Comparison of ENCODE assay signal across 19 mouse cellular contexts in the genomic region with DNA sequence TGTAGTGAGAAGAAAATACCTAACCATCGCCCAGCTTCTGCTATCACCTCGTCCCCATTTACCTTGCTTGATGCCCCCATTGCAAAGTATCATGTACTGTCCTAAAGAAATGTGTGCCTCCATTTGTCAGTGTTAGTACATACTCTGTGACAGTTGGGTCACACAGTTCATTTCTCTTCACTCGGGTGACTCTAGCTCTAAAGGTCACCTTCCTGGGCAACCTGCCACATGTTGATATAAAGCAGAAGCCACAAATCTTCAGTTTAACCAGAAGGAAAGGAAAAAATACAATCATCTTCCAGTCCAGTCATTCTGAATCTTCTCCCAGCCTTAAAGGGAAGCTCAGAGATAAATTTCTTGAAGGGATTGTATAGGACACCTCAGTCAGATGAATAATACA.
DNase-seq lines count a peak whose midpoint lies in the region; ATAC-seq and TF ChIP-seq lines count a peak whose summit lies in the region.
"Had no signal": no experiment of that assay in that cellular context is flagged by ENCODE, and none has a peak within 500 bp of the region (broad histone marks: within the 10 kb centered on the region; RNA-seq: fewer than 3 reads in every experiment).

No protein-coding gene starts in this region.

- intact Hi-C loops in gastrocnemius, postnatal 36 days (cut with DNase I), result no loop called here

- H3K4me3 ChIP-seq in lung, postnatal 0 days (ENCODE audit: low read depth, low read length), result no peak overlapping the region
- no peak overlapping the region for H3K4me3 ChIP-seq in hindbrain, embryonic 14.5 days (replicated peaks; ENCODE audit: low read length)
- H3K4me3 ChIP-seq: hindbrain, embryonic 15.5 days; layer of hippocampus, adult 2 months; left cerebral cortex, adult 2 months; limb, embryonic 15.5 days; midbrain, embryonic 15.5 days had no signal

- no peaks in the 10 kb centered on the region for H3K36me3 ChIP-seq in lung, postnatal 0 days (ENCODE audit: insufficient read depth, low read length)
- H3K36me3 ChIP-seq in hindbrain, embryonic 14.5 days (replicated peaks; ENCODE audit: control insufficient read depth, insufficient read depth), result no peaks in the 10 kb centered on the region
- H3K36me3 ChIP-seq: hindbrain, embryonic 15.5 days; limb, embryonic 15.5 days; midbrain, embryonic 15.5 days had no signal

- 59% methylated on average over 3 of the region's 3 CpGs for WGBS in lung, postnatal 0 days
- 82% methylated on average over 3 of the region's 3 CpGs for WGBS in hindbrain, embryonic 14.5 days

- H3K27me3 ChIP-seq in lung, postnatal 0 days (replicated peaks; ENCODE audit: insufficient read depth, low read length), result no peaks in the 10 kb centered on the region
- no peaks in the 10 kb centered on the region for H3K27me3 ChIP-seq in hindbrain, embryonic 14.5 days (ENCODE audit: control insufficient read depth, insufficient read depth, low read length)
- H3K27me3 ChIP-seq: hindbrain, embryonic 15.5 days; limb, embryonic 15.5 days; midbrain, embryonic 15.5 days had no signal

- no peak for ATAC-seq in lung, postnatal 0 days
- ATAC-seq in common myeloid progenitor, adult 5-6 weeks (replicated peaks; ENCODE audit: low read depth, poor library complexity, severe bottlenecking), result peak; percentile 39
- ATAC-seq in hindbrain, embryonic 14.5 days (ENCODE audit: low FRiP score), result no peak
- ATAC-seq: activated CD4-positive, CD25-positive, alpha-beta regulatory T cell, adult 4 months; forebrain, embryonic 14.5 days; midbrain, embryonic 15.5 days had no signal

- no peak overlapping the region for H3K9ac ChIP-seq in lung, postnatal 0 days (replicated peaks; ENCODE audit: low read depth)
- H3K9ac ChIP-seq in hindbrain, embryonic 14.5 days, result no peak overlapping the region
- H3K9ac ChIP-seq: hindbrain, embryonic 15.5 days; limb, embryonic 15.5 days; midbrain, embryonic 15.5 days had no signal

- H3K27ac ChIP-seq in lung, postnatal 0 days (ENCODE audit: low read length), result no peak overlapping the region
- H3K27ac ChIP-seq in hindbrain, embryonic 14.5 days, result no peak overlapping the region
- H3K27ac ChIP-seq: hindbrain, embryonic 15.5 days; layer of hippocampus, adult 2 months; left cerebral cortex, adult 2 months; limb, embryonic 15.5 days; macrophage; midbrain, embryonic 15.5 days had no signal

- no peaks in the 10 kb centered on the region for H3K9me3 ChIP-seq in lung, postnatal 0 days (ENCODE audit: low read length)
- no peaks in the 10 kb centered on the region for H3K9me3 ChIP-seq in hindbrain, embryonic 14.5 days (ENCODE audit: control insufficient read depth, low read length)
- H3K9me3 ChIP-seq: hindbrain, embryonic 15.5 days; limb, embryonic 15.5 days; midbrain, embryonic 15.5 days had no signal

- no peak for TF ChIP-seq EP300 in lung, postnatal 0 days (IDR thresholded peaks at IDR 0.05)

- peak; percentile 20 for DNase-seq in embryo, embryonic 10 days (ENCODE audit: low spot score)
- DNase-seq in embryo, embryonic 11 days, result no peak
- peak; percentile 4 for DNase-seq in lung, postnatal 10 days
- DNase-seq in lung, postnatal 0 days (ENCODE audit: low spot score), result no peak
- DNase-seq in kidney, postnatal 36 days, result peak; percentile 61 to 80
- DNase-seq in gastrocnemius, postnatal 36 days, result no peak
- no peak for DNase-seq in hindbrain, embryonic 14.5 days (ENCODE audit: low spot score)
- DNase-seq: cerebellum, adult 9-10 months; right cerebral cortex, postnatal 25 days; thymus, postnatal 4 days had no signal

- no peak overlapping the region for H3K4me2 ChIP-seq in lung, postnatal 0 days (replicated peaks; ENCODE audit: low read depth, low read length)
- H3K4me2 ChIP-seq in hindbrain, embryonic 14.5 days (replicated peaks), result no peak overlapping the region
- H3K4me2 ChIP-seq: hindbrain, embryonic 15.5 days; limb, embryonic 15.5 days; midbrain, embryonic 15.5 days had no signal

- no peaks in the 10 kb centered on the region for H3K4me1 ChIP-seq in lung, postnatal 0 days (ENCODE audit: insufficient read depth, low read depth, low read length)
- H3K4me1 ChIP-seq in hindbrain, embryonic 14.5 days (replicated peaks; ENCODE audit: control insufficient read depth, insufficient read depth, low read length), result no peaks in the 10 kb centered on the region
- H3K4me1 ChIP-seq: hindbrain, embryonic 15.5 days; limb, embryonic 15.5 days; midbrain, embryonic 15.5 days had no signal

- no peak for TF ChIP-seq CTCF in lung, postnatal 0 days (IDR thresholded peaks at IDR 0.05)

Comparison
In these comparisons a context has a peak if more than half of its experiments do, and no peak if none do; other contexts are left out.
1. DNase-seq: peak in embryo, embryonic 10 days (single experiment), lung, postnatal 10 days (single experiment) and kidney, postnatal 36 days (2 of 2); none in embryo, embryonic 11 days (single experiment), lung, postnatal 0 days (single experiment), gastrocnemius, postnatal 36 days (0 of 2) and hindbrain, embryonic 14.5 days (single experiment).